Mouse (Mus musculus): ENCODE data around the gene Lmbrd2. TPM values are rescaled to one million over a fixed set of nuclear protein-coding genes. Genes with fewer than 3 reads are reported as not detected.

Gene Lmbrd2
- polyA plus RNA-seq, 1 experiment from 2014 or later = 4.6 TPM

- Histone ChIP-seq H3K9ac (ENCODE audit: low read depth, low read length) (no peak overlapping the region), H3K36me3 (ENCODE audit: control insufficient read depth, insufficient read depth, low read length) (peaks cover 28% of the 10 kb centered on the region), H3K27me3 (replicated peaks; ENCODE audit: control insufficient read depth, insufficient read depth, low read length) (no peaks in the 10 kb centered on the region), H3K4me2 (no peak overlapping the region), H3K27ac (ENCODE audit: low read depth, low read length) (no peak overlapping the region), H3K4me3 (ENCODE audit: low read depth, low read length) (no peak overlapping the region), H3K9me3 (ENCODE audit: control insufficient read depth, low read length) (no peaks in the 10 kb centered on the region), H3K4me1 (replicated peaks; ENCODE audit: control insufficient read depth, insufficient read depth, low read length) (peaks cover 3% of the 10 kb centered on the region; the same call in 1 of the 2 replicates)
- DNase-seq (ENCODE audit: low spot score) = peak; percentile 15
- ATAC-seq (replicated peaks; ENCODE audit: low FRiP score) = no peak
- WGBS = 77% methylated on average over 9 of the region's 9 CpGs
These were observed 9.4 kb upstream of the Lmbrd2 start for GRCm38 (mm10) chr15:9130772-9131498.

- Histone ChIP-seq H3K4me3 (ENCODE audit: low read depth, low read length) (no peak overlapping the region), H3K27me3 (replicated peaks; ENCODE audit: control insufficient read depth, insufficient read depth, low read length) (no peaks in the 10 kb centered on the region), H3K9ac (ENCODE audit: low read depth, low read length) (no peak overlapping the region), H3K4me2 (no peak overlapping the region), H3K4me1 (replicated peaks; ENCODE audit: control insufficient read depth, insufficient read depth, low read length) (peaks cover 3% of the 10 kb centered on the region; the same call in 1 of the 2 replicates), H3K27ac (ENCODE audit: low read depth, low read length) (no peak overlapping the region), H3K9me3 (ENCODE audit: control insufficient read depth, low read length) (no peaks in the 10 kb centered on the region), H3K36me3 (ENCODE audit: control insufficient read depth, insufficient read depth, low read length) (peaks cover 32% of the 10 kb centered on the region)
- DNase-seq (ENCODE audit: low spot score) (no peak), ATAC-seq (replicated peaks; ENCODE audit: low FRiP score) (no peak)
- 64% methylated on average over 4 of the region's 4 CpGs for WGBS
These were observed 8.9 kb upstream of the Lmbrd2 start for GRCm38 (mm10) chr15:9131499-9131888.

GRCm38 (mm10) chr15:9132693-9133443 lies 7.5 kb upstream of the Lmbrd2 start:
- Histone ChIP-seq H3K9me3 (ENCODE audit: control insufficient read depth, low read length) (no peaks in the 10 kb centered on the region), H3K9ac (ENCODE audit: low read depth, low read length) (no peak overlapping the region), H3K36me3 (ENCODE audit: control insufficient read depth, insufficient read depth, low read length) (peaks cover 31% of the 10 kb centered on the region), H3K27me3 (replicated peaks; ENCODE audit: control insufficient read depth, insufficient read depth, low read length) (no peaks in the 10 kb centered on the region), H3K4me1 (replicated peaks; ENCODE audit: control insufficient read depth, insufficient read depth, low read length) (peaks cover under 1% of the 10 kb centered on the region; the same call in 1 of the 2 replicates), H3K27ac (ENCODE audit: low read depth, low read length) (no peak overlapping the region), H3K4me3 (ENCODE audit: low read depth, low read length) (no peak overlapping the region), H3K4me2 (no peak overlapping the region)
- DNase-seq (ENCODE audit: low spot score) = no peak
- no peak for ATAC-seq (replicated peaks; ENCODE audit: low FRiP score)
- 83% methylated on average over 13 of the region's 13 CpGs for WGBS

- Histone ChIP-seq H3K27ac (ENCODE audit: low read depth, low read length) (no peak overlapping the region), H3K4me1 (replicated peaks; ENCODE audit: control insufficient read depth, insufficient read depth, low read length) (peaks cover 7% of the 10 kb centered on the region; the same call in 1 of the 2 replicates), H3K27me3 (replicated peaks; ENCODE audit: control insufficient read depth, insufficient read depth, low read length) (no peaks in the 10 kb centered on the region), H3K36me3 (ENCODE audit: control insufficient read depth, insufficient read depth, low read length) (peaks cover 26% of the 10 kb centered on the region), H3K9ac (ENCODE audit: low read depth, low read length) (no peak overlapping the region), H3K4me2 (no peak overlapping the region), H3K4me3 (ENCODE audit: low read depth, low read length) (no peak overlapping the region), H3K9me3 (ENCODE audit: control insufficient read depth, low read length) (no peaks in the 10 kb centered on the region)
- DNase-seq (ENCODE audit: low spot score) (no peak), ATAC-seq (replicated peaks; ENCODE audit: low FRiP score) (no peak)
- WGBS = 81% methylated on average over 6 of the region's 6 CpGs
These were observed 5.4 kb upstream of the Lmbrd2 start for GRCm38 (mm10) chr15:9134891-9135507.

GRCm38 (mm10) chr15:9139447-9139846 lies 903 bp upstream of the Lmbrd2 start:
- peak overlapping the region; percentile 93 for H3K4me3 ChIP-seq (ENCODE audit: low read depth, low read length)
- H3K9me3 ChIP-seq (ENCODE audit: control insufficient read depth, low read length) = no peaks in the 10 kb centered on the region
- peak overlapping the region; percentile 79 for H3K9ac ChIP-seq (ENCODE audit: low read depth, low read length)
- H3K27ac ChIP-seq (ENCODE audit: low read depth, low read length) = no peak overlapping the region
- peaks cover 16% of the 10 kb centered on the region for H3K36me3 ChIP-seq (ENCODE audit: control insufficient read depth, insufficient read depth, low read length)
- WGBS = 27% methylated on average over 10 of the region's 10 CpGs
- no peaks in the 10 kb centered on the region for H3K27me3 ChIP-seq (replicated peaks; ENCODE audit: control insufficient read depth, insufficient read depth, low read length)
- H3K4me2 ChIP-seq = peak overlapping the region; percentile 82
- H3K4me1 ChIP-seq (replicated peaks; ENCODE audit: control insufficient read depth, insufficient read depth, low read length) = peaks cover 11% of the 10 kb centered on the region; the same call in 1 of the 2 replicates
- no peak for ATAC-seq (replicated peaks; ENCODE audit: low FRiP score)
- DNase-seq (ENCODE audit: low spot score) = no peak

- Histone ChIP-seq H3K9me3 (ENCODE audit: control insufficient read depth, low read length) (no peaks in the 10 kb centered on the region), H3K27ac (ENCODE audit: low read depth, low read length) (peak overlapping the region; percentile 57), H3K27me3 (replicated peaks; ENCODE audit: control insufficient read depth, insufficient read depth, low read length) (no peaks in the 10 kb centered on the region), H3K4me1 (replicated peaks; ENCODE audit: control insufficient read depth, insufficient read depth, low read length) (peaks cover 11% of the 10 kb centered on the region; the same call in 1 of the 2 replicates), H3K4me2 (peak overlapping the region; percentile 80), H3K9ac (ENCODE audit: low read depth, low read length) (peak overlapping the region; percentile 79), H3K4me3 (ENCODE audit: low read depth, low read length) (peak overlapping the region; percentile 93), H3K36me3 (ENCODE audit: control insufficient read depth, insufficient read depth, low read length) (peaks cover 16% of the 10 kb centered on the region)
- DNase-seq (ENCODE audit: low spot score) (no peak), ATAC-seq (replicated peaks; ENCODE audit: low FRiP score) (peak; percentile 80)
- WGBS = under 1% methylated on average over 37 of the region's 37 CpGs
These were observed 378 bp downstream of the Lmbrd2 start for GRCm38 (mm10) chr15:9140684-9141171.

- peaks cover 5% of the 10 kb centered on the region for H3K36me3 ChIP-seq (ENCODE audit: control insufficient read depth, insufficient read depth, low read length)
These were observed 15.0 kb downstream of the Lmbrd2 start, which contains the start of gene Skp2 for GRCm38 (mm10) chr15:9155325-9155724. TSS of gene Skp2 (minus strand) at chr15:9155425.

GRCm38 (mm10) chr15:9162557-9163070 lies 22.3 kb downstream of the Lmbrd2 start:
- 83% methylated on average over 4 of the region's 4 CpGs for WGBS
- no peaks in the 10 kb centered on the region for H3K27me3 ChIP-seq (replicated peaks; ENCODE audit: control insufficient read depth, insufficient read depth, low read length)
- H3K9me3 ChIP-seq (ENCODE audit: control insufficient read depth, low read length) = no peaks in the 10 kb centered on the region
- no peak overlapping the region for H3K27ac ChIP-seq (ENCODE audit: low read depth, low read length)
- no peak for DNase-seq (ENCODE audit: low spot score)
- H3K4me1 ChIP-seq (replicated peaks; ENCODE audit: control insufficient read depth, insufficient read depth, low read length) = no peaks in the 10 kb centered on the region
- H3K36me3 ChIP-seq (ENCODE audit: control insufficient read depth, insufficient read depth, low read length) = peaks cover 10% of the 10 kb centered on the region; the same call in 1 of the 2 replicates
- no peak for ATAC-seq (replicated peaks; ENCODE audit: low FRiP score)
- no peak overlapping the region for H3K9ac ChIP-seq (ENCODE audit: low read depth, low read length)
- no peak overlapping the region for H3K4me3 ChIP-seq (ENCODE audit: low read depth, low read length)
- no peak overlapping the region for H3K4me2 ChIP-seq

More at GRCm38 (mm10) chr15:9155325-9155724, 15.0 kb downstream of the Lmbrd2 start, which contains the start of gene Skp2:
- Histone ChIP-seq H3K9ac (ENCODE audit: low read depth, low read length) (no peak within 1 kb of the TSS), H3K9me3 (ENCODE audit: control insufficient read depth, low read length) (no peaks in the 10 kb centered on the region), H3K27ac (ENCODE audit: low read depth, low read length) (no peak within 1 kb of the TSS), H3K4me2 (no peak within 1 kb of the TSS), H3K4me1 (replicated peaks; ENCODE audit: control insufficient read depth, insufficient read depth, low read length) (no peaks in the 10 kb centered on the region), H3K4me3 (ENCODE audit: low read depth, low read length) (no peak within 1 kb of the TSS), H3K27me3 (replicated peaks; ENCODE audit: control insufficient read depth, insufficient read depth, low read length) (no peaks in the 10 kb centered on the region)
- DNase-seq (ENCODE audit: low spot score) (no peak), ATAC-seq (replicated peaks; ENCODE audit: low FRiP score) (no peak)

Data from liver, embryonic 11.5 days (tissue).